Mouse (Mus musculus) frontal cortex, postnatal 10 days (tissue): ENCODE measurements around the gene Myh14.
A peak's percentile ranks its signal among the peaks of the same experiment; 100 is the strongest.
"Not testable (repeated sequence)": the region's sequence is repeated elsewhere in the genome, so short reads cannot be mapped to it uniquely, and the experiment has no call there.

Experiments
- DNase-seq, 2 experiments: peaks; one replicate each; pipeline ENCODE4 v3.0.0; 2022; ENCODE audit warnings: low spot score in 2 of 2, mixed read lengths in 1 of 2

Gene Myh14

DNA sequence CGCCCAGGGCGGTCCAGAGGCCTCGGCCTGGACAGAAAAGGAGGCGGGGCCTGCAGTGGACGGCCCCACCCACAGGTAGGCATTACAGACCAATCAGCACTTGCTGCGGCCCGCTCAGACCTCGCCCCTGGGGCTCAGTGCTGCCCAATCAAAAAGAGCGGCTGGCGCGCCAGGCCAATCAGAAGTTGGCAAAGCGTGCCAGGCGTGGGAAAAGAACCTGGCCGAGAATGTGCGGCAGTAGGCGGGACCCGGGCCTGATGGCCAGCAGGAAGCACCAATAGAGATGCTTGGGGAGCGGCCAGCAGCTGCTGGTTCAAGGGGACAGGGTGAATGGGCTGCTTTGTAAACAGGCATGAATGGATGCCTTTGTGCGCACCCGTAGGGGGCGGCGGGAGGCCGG, at the start of gene Myh14:
Myh14 (minus strand) TSS at position 41 of the 400 bp plus-strand sequence.
- peak; percentile 89 to 93 for DNase-seq

DNA sequence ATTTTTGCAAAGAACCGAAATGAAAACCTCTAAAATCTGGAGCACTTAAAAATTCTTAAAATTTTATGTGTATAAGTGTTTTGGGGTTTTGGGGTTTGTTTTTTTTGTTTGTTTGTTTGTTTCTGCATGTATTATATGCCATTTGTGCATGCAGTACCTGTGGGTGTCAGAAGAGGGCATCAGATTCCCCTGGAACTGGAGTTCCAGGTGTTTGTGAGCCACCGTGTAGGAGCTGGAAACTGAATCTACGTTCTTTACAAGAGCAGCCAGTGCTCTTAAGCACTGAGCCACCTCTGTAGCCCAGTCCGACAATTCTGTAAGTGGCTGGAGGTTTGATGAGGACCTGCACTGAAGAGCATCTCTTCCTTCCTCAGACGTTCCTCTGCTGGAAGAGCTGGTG, 39.2 kb upstream of the Myh14 start:
- no peak for DNase-seq

DNA sequence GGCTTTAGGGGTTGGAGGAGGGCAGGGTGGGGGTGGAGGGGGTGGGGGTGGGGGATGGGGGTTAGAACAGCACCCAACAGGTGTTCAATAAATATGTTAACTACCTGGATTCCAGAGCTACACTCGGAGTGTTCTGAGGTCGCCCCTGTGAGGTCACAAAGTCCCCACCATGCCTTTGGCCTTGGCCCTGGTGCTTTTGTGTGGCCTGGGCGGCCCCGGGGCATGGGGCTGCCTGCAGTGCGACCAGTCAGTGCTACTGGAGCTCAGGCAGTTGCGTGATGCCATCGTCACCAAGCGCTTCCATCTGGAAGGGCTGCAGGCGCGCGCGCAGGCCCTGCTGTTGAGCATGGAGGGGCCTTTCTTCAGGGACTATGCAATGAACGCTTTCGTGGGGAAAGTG, 37.9 kb upstream of the Myh14 start, which contains the start of gene Izumo2:
Izumo2 (plus strand) TSS at position 169 of the 400 bp plus-strand sequence.
- no peak for DNase-seq

DNA sequence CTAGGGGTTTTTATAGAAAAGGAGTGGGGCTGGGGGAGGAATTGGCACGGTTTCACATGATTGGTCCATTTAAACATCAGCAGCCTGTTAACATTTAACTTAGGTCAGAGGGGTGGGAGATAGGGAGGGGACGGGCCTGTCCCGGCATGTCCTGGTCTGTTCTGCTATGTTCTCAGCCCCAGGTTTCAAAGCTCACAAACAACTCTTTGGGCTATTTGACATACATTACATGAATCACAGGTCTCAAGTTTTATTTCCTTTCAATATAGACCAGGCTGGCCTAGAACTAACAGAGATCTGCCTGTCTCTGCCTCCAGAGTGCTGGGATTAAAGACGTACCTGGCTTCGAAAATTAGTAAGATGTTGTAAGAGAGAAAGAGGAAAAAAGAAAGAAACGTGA, 37.5 kb upstream of the Myh14 start:
- DNase-seq = not testable (repeated sequence)

DNA sequence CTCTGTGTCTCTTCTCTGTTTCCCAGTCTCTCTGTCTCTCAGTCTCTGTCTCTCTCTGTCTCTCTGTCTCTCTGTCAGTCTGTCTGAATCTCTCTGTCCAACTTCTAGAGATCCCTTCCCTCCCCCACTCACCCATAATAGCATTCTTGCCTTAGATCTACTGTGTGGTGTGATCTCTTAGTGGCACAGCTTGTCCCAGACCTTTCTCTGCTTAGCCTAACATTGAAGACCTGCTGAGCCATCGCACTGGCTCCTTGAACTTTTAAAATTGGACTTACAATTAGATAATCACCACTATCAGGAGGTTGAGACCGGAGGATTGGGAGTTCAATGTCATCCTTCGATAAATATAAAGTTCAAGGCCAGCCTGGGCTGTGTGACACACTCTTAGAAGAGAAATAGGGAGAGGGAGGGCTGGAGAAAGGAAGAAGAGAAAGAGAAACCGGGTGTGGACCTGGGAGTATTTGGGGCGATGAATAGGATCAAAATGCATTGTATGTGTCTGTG, 36.6 kb upstream of the Myh14 start:
- DNase-seq = no peak

DNA sequence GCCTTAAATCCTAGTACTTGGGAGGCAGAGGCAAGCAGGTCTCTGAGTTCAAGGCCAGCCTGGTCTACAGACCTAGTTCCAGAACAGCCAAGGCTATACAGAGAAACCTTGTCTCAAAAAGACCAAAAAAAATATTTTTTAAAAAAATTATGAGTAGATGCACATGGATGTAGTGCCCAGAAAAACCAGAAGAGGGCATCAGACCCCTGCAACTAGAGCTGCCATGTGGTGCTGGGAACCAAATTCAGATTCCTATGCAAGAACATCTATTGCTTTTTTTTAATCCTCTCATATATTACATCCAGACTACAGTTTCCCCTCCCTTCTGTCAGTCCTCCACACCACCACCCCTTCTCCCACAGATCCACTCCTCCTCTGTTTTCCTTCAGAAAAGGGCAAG, 35.7 kb upstream of the Myh14 start:
- DNase-seq = no peak

DNA sequence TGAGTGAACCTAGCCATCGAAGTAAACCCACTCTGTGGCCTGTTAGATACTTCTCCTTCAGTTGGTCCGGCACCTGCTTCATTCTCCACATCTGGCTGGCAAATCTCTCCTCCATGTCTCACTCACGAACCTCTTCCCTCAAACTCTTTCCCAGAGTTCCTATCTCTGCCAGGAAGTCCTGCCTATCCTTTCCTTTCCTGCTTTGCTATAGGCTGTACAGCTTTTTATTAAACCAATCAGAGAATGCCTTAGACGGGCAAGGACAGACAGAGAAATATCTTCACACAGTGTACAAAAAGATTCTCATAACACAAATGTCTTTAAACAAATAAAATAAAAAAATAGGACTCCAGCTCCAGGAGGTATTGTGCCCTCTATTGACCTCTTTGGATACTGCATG, 34.4 kb upstream of the Myh14 start:
- DNase-seq = no peak

DNA sequence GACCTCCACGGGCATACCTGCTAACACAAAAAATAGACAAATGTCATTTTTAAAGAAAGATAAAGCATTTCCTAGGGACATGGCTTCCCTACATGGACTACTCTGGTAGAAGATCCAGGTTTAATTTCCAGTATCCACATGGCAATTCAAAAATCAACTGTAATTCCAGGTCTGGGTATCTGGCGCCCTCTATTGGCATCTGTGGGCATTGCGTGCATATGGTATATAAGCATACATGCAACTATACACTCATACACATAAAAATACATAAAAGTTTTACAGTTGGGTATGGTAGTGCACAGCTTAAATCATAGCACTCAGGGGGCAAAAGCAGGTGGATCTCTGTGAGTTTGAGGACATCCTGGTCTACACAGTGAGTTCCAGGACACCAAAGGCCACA, 33.7 kb upstream of the Myh14 start:
- DNase-seq = no peak

DNA sequence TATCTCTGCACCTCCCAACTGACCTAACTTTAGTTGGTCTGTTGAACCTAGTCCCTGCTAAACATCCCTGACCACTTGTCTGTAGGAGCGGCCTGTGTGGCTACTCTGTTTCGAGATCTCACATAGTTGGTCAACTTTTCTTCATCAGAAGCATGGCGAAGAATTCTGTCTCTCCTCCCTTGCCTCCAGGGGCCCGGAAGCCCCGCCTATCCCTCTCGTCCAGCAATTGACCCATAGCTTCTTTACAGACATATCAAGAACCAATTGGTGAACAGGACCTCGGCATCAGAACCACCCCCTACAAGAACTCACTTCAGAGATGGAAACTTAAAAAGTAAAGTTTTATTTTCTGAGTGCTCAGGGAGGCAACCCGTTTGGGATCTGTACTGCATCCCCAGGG, 32.3 kb upstream of the Myh14 start:
- DNase-seq = no peak

DNA sequence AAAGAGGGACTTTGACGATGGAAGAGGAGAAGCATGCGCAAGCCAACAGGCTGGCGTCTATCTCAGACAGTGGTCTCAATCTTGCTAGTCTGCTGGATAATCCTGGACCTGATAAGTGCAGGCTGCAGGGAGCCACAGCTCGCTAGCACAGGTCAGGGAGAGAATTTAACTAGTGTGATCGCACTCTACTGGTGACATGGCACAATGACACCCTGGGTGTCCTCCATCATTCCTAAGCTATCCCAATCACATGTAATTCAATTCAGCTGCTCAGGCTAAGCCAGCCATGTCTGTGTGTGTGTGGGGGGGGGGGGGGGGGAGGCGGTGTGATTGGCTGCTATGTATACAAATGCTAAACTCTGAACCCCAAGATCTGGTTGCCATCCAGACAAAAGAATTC, 31.3 kb upstream of the Myh14 start:
- no peak for DNase-seq

DNA sequence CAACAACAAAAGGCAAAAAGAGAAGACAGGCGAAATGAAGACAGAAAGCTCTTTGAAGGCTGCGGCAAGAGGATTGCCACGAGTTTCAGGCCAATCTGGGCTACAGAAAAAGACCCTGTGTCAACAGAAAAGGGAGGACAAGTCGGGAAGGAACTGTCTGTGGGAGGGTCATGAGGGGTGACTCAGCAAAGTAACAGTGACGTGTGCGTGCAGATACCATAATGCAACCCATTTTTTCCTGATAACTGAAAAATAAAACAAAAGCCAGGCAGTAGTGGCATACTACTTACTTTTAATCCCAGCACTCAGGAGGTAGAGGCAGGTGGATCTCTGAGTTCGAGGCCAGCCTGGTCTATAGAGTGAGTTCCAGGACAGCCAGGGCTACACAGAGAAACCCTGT, 27.3 kb upstream of the Myh14 start:
- no peak for DNase-seq

DNA sequence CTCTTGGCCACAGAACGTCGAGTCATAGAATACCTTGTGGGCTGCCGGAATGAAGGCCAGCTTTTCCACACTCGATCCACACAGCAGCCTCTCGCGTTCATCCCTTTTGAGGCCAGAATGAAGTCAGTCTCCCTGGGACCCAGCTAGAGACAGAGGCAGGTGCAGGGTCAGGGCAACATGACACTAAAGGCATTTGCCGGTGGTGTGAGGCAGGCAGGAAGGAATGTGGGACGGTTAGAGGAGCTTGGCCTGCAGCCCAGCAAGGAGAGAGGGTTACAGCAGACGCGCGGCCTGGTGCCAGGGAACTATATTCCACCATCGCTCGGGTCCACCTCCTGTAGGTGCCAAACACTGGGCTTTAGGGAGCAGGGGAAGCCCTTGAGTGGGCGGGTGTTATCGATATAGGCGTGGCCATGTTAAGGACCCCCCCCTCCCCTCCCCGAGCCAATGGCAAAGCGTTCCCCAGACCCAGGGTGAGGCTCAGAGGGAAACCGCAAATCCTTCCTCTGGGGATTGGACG, 26.6 kb upstream of the Myh14 start:
- DNase-seq = no peak

DNA sequence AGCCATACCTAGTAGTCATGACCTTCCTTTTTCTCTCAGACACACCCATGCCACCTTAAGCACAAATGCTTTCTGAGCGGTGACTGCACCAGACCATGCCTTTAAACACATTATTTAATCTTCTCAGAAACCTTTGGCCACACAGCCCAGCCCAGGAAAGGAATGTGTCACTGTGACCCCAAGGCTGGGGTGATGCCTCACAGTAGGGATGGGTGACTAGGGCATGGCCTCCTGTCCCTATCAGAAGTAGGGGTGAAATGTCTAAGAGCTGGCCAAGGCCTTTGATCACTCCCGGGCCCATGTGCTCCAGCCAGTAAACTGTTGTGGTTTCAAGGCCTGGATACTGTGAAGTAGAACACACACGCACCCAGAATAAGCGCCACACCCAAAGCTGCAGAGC, 24.6 kb upstream of the Myh14 start:
- DNase-seq = no peak

DNA sequence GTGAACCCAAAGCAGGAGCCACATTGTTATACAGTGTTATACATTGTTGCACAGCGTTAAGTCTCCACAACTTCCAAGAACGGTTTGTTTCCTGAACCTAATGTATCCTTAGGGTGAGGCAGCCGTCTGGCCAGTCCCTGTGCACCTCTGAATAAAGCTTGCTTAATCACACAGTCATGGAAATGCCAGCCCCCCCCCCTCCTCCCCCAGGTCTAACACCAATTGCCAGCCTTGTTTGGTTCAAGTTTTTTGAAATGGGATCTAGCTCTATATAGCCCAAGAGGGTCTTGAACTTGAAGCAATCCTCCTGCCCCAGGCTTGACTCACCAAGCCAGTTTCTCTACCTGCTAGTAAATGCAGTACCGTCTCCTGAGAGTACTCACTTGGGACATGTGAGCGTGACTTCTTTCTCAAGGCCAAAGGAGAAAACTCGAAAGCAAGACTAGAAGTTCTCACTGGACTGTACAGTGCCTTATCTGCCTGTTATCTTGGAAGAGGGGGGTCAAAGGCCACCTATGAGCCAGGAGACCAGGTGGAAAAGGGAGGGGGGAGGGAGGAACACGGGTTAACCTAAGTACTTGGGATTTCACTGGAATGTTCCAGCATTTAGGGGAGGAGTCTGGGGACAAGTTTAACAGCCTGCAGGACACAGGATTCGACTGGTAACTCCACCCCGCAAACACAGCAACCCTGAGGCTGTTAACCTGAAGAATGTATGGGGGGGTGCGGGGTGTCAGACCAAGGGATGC, 23.0 kb upstream of the Myh14 start:
- DNase-seq = no peak

DNA sequence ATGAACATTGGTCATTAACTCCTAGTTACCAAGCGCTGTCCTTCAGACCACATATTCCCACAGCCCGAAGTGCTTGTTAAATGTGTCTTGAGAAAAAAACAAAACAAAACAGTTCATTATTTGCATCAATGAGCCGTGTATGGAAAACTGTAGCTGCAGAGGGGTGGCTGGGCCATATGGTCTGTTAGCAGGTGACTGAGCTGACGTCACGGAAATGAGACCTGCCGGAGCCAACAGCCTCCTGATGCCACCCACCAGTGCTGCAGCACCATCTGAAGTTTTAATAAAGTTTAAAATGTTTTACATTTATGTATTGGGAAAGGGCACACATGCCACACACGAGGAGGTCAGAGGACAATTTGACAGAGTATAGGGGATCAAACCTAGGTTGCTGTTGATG, 18.7 kb upstream of the Myh14 start:
- no peak for DNase-seq

DNA sequence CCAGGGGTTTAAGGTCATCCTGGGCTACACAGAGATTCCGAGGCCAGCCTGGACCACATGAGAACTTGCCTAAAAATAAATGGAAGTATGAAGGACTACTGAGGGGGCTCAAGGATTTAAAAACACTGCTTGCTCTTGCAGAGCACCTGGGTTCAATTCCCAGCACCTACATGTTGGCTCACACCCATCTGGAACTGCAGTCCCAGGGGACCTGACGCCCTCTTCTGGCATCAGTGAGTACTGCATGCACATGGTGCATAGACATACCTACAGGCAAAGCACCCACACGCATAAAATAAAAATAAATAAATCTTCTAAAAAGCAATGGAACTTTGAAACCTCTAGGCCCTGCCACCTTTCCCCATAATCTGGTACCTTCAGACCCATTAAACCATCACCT, 18.2 kb upstream of the Myh14 start:
- DNase-seq = no peak

DNA sequence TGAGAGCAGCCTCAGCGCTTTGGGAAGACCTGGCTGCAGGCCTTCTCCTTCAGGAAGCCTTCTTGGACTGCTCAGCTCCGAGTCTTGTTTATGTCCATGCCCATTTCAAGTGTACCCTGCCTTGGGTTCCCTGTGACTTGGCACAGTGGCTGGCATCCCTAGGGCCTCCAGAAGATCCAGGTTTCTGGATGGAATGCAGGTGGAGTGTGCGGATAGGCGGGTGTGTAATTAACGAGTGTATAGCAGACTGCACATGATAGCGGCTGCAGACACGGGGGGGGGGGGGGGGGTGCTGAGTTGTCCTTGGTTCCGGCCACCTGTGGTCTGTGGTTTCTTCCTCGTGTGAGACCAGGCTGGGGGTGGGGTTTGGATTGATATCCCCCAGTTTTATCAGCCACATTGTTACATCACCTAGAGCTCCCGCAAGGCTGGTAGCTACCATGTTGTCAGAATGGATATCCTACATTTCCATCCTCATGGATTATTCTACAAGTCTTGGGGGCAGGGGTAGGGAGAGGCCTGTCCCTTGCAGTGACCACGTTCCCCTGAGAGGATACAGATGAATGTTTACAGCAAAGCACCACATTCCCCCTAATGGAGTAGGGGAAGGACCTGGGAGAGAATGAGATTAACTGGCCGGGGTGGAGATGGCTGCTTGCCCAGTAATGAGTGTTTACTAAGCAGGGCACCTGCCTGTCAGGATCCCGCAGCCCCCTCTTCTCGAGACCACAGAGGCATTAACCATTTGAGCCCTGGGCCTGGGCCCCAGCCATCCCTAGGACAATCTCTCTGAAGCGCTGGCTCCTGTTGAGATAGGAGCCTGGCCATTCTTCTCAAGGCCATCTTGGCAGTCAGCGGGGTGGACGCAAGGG, 15.1 kb upstream of the Myh14 start:
- no peak for DNase-seq

DNA sequence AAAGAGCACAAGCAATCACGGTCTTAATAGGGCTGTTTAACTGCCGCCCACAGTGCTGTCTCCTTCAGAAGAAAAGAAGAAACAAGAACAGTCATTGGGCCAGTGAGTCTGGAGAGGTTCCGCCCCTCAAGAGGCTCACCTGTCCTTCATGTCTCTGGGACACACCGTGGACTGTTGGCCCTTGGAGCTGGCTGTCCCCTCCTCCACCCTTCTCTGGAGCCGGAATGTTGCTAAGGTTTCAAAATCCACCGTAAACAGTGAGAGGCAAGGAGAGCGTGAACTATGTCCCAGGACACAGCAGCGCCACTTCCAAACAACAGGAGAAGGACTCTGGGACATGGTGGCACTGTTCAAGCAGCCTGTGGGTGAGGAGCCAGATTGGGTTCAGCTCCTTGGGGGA, 13.0 kb upstream of the Myh14 start:
- DNase-seq = no peak

DNA sequence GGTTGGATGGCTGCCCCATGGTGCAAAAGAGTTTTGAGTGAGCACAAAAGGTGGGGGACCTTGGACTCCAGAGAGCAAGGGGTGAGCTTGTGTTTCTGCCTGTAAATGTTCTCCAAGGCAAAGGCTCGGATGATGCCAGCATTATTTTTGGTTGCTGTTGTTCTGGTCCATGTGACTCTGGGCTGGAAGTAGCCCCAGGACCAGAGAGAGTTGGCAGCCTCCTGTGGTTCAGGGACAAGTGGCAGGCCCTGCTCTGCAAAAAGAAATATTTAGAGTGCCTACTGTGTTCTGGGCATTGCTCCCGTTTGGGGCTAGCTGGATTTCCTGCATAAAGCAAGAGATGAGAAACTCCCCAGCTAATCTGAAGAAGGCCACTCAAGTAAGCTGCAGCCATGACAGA, 6.0 kb upstream of the Myh14 start:
- DNase-seq = peak; percentile 37 to 40

DNA sequence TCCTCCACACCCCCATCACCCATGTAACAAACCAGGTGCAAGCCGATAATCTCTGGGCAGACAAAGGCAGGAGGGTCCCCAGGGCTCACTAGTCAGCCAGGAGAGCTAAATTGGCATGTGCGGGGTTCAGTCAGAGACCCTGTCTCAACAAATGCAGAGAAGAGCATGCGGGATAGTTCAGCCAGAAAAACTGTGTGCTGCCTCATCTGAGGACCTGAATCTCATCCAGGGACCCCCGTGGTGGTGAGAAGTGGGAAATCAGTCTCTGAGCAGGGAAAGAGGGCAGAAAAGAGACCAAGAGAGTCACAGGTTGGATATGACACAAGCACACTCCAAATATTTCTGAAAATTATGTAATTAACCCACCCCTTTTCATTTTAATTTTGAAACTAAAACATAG, 5.5 kb upstream of the Myh14 start:
- DNase-seq = no peak

DNA sequence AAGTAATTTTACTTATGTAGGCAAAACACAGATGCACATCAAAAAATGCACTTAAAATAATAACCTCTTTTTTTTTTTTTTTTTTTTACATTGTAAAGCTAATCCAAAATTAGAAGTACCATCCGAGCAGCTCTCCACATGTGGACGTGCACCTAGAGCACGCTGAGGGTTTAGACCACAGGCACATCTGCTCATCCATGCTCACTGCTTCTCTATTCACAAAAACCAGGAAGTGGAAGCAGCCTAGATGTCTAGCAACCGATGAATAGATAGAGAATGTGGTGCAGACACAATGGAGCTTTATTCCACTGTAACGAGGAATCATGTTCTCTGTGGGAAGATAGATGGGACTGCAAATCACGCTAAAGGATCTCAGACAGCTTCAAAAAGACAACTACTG, 4.5 kb upstream of the Myh14 start:
- DNase-seq = no peak

DNA sequence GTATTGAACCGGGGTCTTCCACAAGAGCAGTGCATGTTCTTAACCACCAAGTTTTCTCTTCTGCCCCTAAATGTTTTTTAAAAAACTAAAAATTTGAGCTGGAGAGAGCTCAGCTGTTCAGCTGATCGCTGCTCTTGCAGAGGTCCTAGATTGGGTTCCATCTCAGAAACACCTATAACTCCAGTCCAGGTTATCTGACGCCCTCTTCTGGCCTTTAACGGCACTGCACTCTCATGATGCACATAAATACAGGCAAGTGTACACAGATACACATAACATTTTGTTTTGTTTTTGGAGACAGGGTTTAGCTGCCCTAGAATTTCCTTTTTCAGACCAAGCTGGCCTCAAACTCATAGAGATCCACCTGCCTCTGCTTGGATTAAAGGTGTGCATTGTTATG, 3.9 kb upstream of the Myh14 start:
- DNase-seq = no peak

DNA sequence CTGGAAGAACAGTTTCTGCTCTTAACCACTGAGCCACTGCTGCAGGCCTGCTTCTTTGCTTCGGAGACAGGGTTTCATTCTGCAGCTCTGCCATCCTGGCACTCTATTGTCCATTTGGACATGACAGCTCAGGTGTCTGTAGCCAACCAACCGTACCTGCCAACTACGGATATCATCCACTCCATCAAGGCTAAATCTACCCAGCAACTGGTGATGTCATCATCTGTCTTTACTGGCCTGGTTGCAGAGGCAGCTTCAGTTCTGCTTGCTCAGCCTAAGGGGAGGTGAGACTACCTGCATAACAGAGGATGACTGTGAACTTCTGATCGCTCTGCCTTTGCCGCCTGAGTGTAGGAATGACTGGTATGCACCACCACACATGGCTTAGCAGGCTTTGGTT, 1.6 kb upstream of the Myh14 start:
- no peak for DNase-seq
